Mouse (Mus musculus) thymus, postnatal 36 days (tissue): ENCODE data around the gene Ppp1r18.
A peak's percentile ranks its signal among the peaks of the same experiment; 100 is the strongest.

Experiments
- DNase-seq, 2 experiments: peaks; one replicate each; pipeline ENCODE4 v3.0.0; 2022; ENCODE audit warnings: mixed read lengths in 2 of 2

Gene Ppp1r18

DNA sequence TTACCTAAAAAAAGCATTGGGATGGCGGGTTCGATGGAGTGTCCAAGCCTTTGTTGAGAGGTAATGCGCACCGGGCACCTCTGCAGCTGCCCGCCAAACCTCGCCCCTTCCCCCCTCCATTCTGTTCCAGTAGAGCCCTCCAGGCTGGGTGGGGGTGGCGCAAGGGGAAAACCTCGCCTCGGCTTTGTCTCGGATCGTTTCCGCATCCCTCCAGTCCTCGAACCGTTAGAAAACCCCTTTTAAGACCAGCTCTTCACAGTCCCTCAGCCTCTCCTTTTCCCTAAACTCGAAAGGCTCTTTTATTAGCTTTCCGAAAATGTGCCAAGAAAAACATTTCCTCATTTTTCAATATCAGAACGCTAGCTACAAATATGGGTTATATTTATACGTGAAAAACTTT is 27.9 kb upstream of the Ppp1r18 start:
- DNase-seq, result peak; percentile 78 to 82

DNA sequence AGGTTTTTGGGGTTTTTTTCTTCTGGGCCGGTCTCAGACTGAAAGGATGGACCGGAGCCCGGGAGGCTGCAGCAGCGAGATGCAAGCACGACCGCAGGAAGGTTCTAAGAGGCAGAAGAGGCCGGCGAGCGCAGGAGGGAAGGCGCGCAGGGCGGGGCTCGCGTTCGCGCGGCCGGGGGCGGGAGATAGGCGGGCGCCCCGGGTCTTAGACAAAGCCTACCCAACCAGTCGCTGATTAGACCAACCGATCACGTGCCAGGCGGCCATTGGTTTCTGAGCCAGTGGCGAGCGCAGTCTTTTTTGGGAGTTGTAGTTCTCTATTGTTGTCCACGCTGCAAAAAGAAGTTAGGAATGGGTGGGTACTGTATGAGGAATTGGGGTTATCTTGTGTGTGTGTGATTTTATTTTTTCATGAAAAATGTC is 27.3 kb upstream of the Ppp1r18 start, which contains the start of gene Tubb5:
Gene Tubb5 (minus strand): TSS at position 185 of the 423 bp plus-strand sequence.
- DNase-seq, result peak; percentile 96 to 98

DNA sequence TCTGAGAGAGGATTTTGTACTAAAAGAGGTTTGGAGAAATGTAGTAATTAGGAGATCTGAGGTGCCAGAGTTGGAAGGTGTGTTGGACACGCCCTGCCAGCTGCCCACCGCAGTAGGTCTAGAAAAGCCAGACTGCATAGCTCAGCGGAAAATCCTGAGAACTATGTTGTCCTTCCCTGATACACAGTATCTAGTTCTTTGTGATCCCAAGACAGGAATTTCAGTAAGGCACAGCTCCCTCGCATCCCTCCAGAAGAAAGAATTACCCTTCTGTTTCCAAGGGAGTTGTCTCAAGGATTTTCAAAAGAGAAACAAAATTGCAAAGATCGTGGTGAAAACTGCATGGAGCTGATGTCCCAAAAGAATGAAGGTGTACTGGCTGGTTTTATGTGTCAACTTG is 26.8 kb upstream of the Ppp1r18 start:
- peak in 1 of 2 experiments; percentile 37 for DNase-seq

DNA sequence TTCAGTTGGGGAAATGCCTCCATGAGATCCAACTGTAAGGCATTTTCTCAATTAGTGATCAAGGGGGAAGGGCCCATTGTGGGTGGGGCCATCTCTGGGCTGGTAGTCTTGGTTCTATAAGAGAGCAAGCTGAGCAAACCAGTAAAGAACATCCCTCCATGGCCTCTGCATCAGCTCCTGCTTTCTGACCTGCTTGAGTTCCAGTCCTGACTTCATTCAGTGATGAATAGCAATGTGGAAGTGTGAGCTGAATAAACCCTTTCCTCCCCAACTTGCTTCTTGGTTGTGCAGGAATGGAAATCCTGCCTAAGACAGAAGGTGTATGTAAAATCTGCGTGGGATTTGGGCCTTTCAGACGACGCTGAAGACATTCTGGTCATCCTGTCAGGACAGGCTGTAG is 26.4 kb upstream of the Ppp1r18 start:
- peak; percentile 23 to 53 for DNase-seq

DNA sequence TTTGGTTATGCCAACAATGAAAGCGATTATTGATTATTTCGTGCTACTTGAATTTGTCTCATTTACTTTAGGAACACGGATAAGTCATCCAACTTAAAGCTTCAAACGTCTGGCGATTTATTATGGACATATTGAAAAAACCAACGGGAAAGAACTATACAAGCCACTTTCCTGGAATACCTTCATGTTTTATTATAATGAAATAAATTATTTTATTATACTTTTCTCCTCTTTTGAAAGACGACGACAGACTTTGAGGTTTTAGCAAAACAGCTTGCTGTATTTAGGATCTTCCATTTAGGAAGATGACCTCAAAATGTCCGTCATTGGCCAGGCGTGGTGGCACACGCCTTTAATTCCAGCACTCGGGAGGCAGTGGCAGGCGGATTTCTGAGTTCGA is 24.8 kb upstream of the Ppp1r18 start:
- no peak for DNase-seq

DNA sequence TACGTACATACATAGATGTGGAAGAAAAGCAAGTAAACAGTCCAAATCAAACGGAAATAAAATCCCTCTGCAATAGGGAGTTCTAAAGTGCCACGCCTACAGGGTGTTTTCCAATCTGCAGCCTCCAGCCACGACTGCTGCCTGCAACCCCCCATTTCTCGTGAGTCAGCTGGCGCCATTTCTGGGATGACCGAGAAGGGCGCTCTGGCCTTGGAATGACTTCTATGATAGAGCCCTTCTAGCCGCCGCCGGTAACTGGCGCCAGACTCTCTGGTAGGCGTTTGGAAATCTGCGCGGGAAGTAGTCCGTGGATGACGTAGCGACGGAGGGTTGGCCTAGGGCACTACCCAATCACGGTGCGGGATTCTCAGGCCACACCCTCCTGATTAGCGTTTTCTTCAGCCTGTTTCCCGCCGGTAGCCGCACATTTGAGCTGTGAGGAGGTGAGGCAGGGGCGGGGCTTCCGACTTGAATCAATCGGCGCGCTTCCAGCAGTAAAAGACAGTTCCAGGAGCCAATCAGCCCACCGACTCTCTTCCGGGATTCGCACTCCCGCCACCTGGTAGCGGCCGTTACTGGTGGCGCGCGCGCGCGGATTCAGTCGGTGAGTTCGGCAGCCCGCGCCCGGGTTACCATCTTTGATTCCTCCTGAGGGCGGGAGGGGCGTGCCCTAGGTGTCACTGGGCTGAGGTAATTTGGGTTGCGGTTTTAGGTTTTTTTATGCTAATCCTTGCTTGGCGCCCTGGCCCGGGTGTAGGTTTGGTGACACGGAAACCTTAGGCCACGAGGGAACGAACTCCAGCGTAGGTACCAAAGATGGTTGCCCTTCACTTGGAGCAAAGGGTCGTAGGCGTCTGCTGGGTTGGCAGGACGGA is 24.1 kb upstream of the Ppp1r18 start, which contains the start of gene Mdc1:
Gene Mdc1 (plus strand): TSS at position 440 of the 875 bp plus-strand sequence.
- DNase-seq, result peak; percentile 97 to 99

DNA sequence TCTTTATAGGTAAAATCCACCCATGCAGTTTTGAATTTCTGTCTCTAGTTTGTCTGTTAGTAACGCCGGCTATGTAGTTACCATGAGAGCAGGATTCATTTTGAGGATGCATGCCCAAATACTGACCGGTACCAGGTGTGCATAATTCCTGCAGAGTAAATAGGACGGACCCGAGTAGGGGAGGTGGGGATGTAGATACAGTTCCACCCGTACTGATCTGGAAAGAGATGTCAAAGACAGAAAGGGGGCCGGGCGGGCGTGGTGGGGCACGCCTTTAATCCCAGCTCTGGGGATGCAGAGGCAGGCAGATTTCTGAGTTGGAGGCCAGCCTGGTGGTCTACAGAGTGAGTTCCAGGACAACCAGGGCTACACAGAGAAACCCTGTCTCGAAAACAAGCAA is 23.4 kb upstream of the Ppp1r18 start:
- peak in 1 of 2 experiments; percentile 33 for DNase-seq

DNA sequence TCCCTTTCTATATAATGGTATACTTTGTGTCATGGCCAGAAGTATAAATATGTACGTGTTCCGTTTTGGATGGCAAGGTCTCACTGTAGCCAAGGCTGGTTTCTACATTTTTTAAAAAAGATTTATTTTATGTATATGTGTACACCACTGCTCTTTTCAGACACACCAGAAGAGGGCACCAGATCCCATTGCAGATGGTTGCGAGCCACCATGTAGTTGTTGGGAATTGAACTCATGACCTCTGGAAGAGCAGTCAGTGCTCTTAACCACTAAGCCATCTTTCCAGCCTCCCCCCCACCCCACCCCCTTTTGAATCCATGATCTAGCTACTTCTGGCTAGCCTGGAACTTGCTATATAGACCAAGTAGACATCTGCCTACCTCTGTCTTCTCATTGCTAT is 21.9 kb upstream of the Ppp1r18 start:
- DNase-seq, result no peak

DNA sequence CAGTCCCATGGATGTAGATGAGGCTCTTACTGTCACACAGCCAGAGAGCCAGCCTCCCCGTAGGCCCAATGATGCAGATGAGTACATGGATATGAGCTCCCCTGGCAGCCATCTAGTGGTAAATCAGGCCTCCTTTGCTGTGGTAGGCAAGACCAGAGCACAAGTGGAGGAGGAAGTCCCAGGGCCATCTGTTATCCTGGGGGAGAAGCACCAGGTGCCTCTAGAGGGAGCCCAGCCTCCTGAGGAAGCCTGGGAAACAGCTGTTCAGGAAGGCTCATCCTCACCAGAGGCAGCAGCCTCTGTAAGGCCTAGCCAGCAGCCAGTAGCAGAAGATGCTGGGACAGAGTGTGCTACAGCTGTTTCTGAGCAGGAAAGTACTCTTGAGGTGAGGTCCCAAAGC is 17.3 kb upstream of the Ppp1r18 start:
- no peak for DNase-seq

DNA sequence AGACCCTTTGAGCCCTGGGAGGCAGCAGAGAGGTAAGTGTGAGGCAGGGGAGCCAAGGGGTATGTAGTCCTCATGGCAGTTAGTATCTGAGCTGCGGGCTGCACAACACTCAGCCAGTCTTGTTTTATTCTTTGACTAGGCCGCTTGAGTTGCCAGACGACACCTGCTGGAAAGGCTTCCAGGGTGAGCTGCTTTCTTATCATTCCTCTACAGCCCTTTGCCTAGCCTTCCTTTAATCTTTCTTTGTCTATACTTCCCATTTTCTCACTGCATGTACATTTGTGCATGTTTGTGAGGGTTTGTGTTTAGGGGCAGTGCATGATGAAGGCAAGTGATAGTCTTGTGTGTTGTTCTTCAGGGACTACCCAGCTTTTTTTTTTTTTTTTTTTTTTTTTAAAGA is 14.4 kb upstream of the Ppp1r18 start:
- no peak for DNase-seq

DNA sequence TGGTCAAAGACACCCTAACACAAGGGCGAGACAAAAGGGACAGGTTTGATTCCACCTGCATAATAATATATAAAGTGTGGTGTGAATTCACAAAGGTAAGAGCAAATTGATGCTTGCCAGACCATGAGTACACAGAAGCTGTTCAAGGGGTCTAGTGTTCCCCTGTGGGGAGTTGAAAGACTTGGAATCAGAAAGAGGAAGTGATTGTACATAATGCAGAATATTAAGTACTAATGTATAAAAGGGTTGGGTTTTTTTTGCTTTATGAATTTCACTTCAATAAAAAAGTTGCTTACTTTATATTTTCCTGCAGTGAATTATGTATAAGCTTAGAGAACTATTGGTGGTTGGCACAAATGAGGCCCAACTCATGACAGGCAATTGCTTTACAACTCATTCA is 6.0 kb upstream of the Ppp1r18 start:
- DNase-seq, result no peak

DNA sequence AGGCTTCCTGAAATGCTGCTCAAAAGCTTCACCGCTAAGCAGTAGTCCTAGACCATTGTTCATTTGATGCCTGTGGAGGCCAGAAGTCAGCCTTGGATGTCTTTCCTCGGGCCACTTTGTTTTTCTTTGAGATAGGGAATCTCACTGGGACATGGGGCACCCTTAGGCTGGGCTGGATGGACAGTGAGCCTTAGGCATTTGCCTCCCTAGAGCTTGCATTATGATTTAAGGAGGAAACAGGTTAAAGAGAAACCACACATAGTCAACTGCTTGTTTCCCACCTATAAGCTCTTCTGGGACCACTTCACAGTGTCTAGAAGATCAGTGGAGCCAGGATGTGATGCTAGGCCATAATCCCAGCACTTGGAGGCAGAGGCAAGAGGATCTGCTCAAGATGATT is 5.6 kb upstream of the Ppp1r18 start:
- DNase-seq, result no peak

DNA sequence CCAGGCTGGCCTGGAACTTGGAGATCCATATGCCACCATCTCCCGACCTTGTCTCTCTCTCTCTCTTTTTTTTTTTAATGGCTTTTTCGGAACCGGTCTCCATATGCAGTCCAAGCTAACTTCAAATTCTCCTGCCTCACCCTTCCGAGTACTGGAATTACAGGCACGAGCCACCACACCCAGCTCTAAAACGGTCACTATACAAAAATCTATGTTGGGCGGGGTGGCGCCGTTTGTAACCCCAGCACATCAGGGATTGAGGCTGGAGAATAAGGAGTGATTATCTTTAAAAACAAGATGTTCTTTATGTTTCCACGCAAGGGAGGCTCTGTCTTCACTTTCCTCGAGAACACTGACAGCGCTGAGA is 4.6 kb upstream of the Ppp1r18 start:
- no peak for DNase-seq

DNA sequence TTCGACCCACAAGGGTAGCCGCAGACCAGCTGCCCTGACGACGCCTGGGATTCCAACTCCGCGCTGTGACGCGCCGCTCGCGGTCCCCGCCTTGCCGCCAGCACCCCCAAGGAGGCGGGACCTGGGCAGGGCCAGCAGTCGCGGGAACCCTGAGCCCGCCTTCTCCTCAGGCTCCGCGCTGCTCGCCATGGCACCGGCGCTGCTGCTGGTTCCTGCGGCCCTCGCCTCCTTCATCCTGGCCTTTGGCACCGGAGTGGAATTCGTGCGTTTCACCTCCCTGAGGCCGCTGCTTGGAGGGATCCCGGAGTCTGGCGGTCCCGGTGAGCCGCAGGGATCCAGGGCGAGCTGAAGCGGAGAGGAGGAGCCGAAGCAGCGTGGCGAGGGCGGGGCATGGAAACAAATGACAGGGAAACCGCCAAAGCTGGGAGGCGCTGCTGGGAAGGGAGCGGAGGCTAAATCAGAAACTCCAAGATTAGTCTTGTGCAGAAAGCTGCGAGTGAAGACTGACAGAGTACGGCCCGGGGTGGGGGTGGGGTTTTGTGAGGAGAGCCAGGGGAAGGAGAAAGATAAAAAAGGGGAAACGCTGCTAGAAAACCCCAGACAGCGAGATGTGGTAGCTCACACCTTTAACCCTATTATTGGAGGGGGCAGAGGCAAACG is 4.1 kb upstream of the Ppp1r18 start, which contains the start of gene Nrm:
Gene Nrm (plus strand): TSS at position 121 of the 660 bp plus-strand sequence.
- peak; percentile 86 to 87 for DNase-seq

DNA sequence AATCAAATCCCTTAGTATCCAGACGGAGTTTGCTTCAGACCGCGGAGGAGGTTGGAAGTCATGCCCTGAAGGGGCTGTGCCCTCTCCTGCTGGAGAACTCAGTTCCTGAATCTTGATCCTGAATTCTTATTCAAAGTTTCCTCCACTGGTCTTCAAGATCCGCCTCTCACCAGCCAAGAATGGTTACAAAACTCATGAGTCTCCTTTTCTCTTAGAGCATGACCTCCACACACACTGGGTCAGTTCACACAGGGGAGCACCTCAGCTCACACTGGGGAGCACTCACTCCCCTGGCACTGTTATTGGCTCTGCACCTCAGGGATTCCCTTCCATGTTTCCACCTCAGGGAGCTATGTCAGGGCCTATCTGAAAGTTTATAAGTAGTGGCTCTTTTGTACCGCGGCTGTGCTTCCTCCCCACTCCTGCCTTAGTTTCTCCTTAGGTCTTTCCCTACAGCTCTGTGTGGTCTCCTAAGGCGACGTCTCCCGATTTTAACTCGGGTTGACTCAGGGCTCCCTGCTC is 500 bp upstream of the Ppp1r18 start:
- no peak for DNase-seq

DNA sequence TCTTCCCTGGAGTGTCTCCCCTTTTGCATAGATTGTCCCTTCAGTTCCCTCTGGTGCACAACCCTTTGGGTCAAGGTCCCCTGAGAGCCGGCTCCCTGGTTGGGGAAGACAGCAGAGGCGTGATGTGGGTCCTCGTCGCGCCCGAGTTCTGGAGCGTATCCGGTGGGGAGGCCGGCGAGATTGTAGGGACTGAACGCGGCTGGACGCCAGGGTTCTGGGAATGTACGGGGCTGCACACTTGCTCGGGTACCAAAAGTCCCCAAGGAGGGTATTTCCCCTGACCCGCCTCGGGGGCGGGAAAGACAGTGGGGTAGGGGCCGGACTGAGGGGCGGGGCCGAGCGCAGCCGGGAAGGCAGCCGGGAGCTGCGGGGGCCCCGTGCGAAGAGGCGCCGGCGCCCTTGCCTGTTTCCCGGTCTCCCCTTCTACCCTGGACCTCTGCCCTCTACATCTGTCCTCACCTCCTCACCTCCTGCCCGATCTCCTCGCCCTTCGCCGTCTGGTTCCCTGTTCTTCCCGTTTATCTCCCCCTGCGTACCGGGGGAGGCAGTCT is 963 bp downstream of the Ppp1r18 start:
- DNase-seq, result peak; percentile 67 to 71

DNA sequence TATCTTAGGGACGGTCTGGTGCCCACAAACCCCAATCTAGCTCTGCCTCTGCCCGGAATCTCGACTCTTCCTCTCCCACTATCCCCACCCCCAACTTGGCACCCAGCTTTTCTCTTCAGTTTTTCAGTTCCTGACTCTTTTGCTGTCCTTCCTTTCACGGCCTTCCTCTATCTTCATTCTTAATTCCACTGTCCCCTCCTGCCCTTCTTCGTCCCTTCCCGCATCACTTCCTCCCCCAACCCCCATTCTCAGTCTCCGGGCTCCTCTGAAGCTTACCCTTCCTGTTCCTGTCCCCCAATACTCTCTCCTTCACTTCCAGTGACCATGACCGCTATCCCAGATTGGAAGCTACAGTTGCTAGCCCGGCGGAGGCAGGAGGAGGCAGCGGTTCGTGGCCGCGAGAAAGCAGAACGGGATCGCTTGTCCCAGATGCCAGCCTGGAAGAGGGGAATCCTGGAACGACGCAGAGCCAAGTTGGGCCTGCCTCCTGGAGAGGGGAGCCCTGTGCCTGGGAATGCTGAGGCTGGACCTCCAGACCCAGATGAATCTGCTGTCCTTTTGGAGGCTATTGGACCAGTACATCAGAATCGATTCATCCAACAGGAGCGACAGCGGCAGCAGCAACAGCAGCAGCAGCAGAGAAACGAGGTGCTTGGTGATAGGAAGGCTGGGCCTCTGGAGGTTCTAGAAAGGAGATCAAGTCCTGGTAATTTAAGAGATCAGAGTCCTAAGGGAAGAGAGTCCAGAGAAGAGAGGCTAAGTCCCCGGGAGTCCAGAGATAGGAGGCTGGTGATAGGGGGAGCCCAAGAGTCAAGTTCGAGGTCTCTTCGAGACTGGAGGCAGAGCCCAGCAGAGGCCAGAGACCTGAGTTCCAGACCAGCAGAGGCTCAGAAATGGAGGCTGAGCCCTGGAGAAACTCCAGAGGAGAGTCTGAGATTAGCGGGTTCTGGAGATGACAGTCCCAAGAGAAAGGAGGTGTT is 1.8 kb downstream of the Ppp1r18 start:
- DNase-seq, result peak; percentile 63 to 64

DNA sequence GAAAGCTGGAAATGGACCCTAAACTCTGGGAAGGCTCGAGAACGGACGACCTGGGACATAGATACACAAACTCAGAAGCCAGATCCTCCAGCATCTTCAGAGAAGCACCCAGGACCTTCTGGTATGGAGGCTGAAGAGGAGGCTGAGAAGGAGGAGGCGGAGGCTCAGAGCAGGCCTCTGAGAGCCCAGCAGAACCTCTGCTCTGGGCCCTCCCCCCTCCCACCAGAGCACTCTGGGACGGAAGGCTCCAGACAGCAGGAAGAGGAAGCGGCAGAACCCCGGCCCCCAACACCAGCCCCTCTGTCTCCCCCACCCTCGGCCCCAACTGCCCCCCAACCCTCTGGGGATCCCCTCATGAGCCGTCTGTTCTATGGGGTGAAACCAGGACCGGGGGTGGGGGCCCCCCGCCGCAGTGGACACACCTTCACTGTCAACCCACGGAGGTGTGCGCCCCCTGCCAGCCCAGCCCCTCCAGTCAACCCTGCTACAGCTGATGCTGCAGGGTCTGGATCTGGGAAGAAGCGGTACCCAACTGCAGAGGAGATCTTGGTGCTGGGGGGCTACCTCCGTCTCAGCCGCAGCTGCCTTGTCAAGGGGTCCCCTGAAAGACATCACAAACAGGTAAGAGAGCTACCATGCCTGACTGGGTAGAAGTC is 2.9 kb downstream of the Ppp1r18 start:
- DNase-seq, result peak; percentile 66 to 78

DNA sequence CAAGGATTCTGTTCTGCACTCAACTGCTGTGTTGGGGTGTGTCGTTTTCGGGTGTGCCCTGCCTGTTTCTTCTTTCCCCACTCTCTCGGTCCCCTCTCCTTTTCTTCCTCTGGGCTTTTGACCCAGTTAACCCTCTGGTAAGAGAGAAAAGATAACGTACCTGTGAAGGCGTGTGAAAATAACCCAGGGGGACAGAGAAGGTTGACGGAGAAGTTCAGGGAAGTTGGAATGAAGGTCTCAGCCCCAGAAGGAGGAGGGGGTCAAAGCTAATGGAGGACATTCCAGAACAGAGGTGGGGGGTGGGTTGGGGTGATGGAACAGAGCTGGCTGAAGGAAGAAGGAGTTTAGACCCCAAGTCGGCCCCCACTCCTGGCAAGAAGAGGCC is 3.6 kb downstream of the Ppp1r18 start:
- DNase-seq, result no peak

DNA sequence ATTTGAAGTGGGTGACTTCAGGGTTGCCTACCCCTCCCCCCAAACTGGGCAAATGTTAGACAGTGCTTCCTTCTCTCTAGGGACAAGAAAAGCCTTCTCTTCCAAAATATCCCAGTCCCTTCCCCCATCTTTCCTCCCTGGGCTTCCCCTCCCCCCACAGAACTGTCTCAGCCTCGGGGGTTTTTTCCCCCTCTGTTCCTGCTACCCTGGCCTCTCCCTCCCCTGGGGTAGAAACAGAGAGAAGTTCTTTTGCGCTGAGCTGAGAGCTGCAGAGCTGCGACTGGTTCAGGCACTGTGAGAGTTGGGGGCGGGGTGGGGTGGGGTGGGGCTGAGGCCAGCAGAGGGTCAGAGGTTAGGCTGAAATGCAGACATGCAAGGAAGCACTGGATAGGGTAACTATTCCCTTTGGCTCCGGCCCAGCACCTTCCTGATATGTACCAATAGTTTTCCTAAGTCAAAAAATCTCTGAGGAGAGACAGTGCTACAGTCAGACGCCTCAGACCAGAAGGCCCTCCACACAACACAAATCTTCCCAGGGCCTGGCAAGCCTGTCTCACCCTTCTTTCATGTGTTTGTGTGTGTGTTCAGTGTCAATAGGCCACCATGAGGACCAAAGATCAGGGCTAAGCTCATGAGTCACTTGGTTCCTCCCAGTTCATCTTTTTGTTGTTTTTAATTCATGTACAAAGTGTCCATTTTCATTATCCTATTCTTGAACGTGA is 4.1 kb downstream of the Ppp1r18 start:
- DNase-seq, result peak; percentile 60 to 63
